Comparison of ENCODE assay signal across 12 mouse cellular contexts in genomic region chr11:94933584-94933983, GRCm38 (mm10). TPM values are rescaled to one million over a fixed set of nuclear protein-coding genes. Genes with fewer than 3 reads are reported as not detected.
DNase-seq lines count a peak whose midpoint lies in the region; ATAC-seq and TF ChIP-seq lines count a peak whose summit lies in the region.
"Had no signal": no experiment of that assay in that cellular context is flagged by ENCODE, and none has a peak within 500 bp of the region (broad histone marks: within the 10 kb centered on the region; RNA-seq: fewer than 3 reads in every experiment).

No protein-coding gene starts in this region.

- peak; percentile 28 for ATAC-seq in limb, embryonic 14.5 days (ENCODE audit: low FRiP score, low read depth)
- ATAC-seq in granulocyte monocyte progenitor cell, adult 5-6 weeks (replicated peaks; ENCODE audit: poor library complexity, severe bottlenecking) = no peak
- ATAC-seq: Patski had no signal

- peaks cover 80% of the 10 kb centered on the region for H3K4me1 ChIP-seq in embryonic facial prominence, embryonic 10.5 days
- peaks cover 59% of the 10 kb centered on the region for H3K4me1 ChIP-seq in limb, embryonic 14.5 days (ENCODE audit: control insufficient read depth, insufficient read depth, low read length)

- TF ChIP-seq POLR2A in limb, embryonic 14.5 days (IDR thresholded peaks at IDR 0.05; ENCODE audit: borderline replicate concordance, extremely low read depth, insufficient read depth, insufficient read length) = no peak

- 13% methylated on average over 8 of the region's 8 CpGs for WGBS in embryonic facial prominence, embryonic 10.5 days
- WGBS in limb, embryonic 14.5 days = 8% methylated on average over 8 of the region's 8 CpGs

- no peaks in the 10 kb centered on the region for H3K9me3 ChIP-seq in embryonic facial prominence, embryonic 10.5 days
- H3K9me3 ChIP-seq in limb, embryonic 14.5 days (ENCODE audit: control insufficient read depth, low read length) = no peaks in the 10 kb centered on the region
- H3K9me3 ChIP-seq: midbrain, embryonic 10.5 days had no signal

- H3K27ac ChIP-seq in embryonic facial prominence, embryonic 10.5 days (replicated peaks) = peak overlapping the region; percentile 78
- peak overlapping the region; percentile 93 for H3K27ac ChIP-seq in limb, embryonic 14.5 days (replicated peaks; ENCODE audit: low read depth, low read length)
- H3K27ac ChIP-seq: midbrain, embryonic 10.5 days had no signal

- H3K9ac ChIP-seq in limb, embryonic 14.5 days (ENCODE audit: low read depth, low read length, severe bottlenecking) = no peak overlapping the region

- peaks cover 71% of the 10 kb centered on the region for H3K27me3 ChIP-seq in embryonic facial prominence, embryonic 10.5 days (replicated peaks; ENCODE audit: low read depth, poor library complexity, severe bottlenecking)
- H3K27me3 ChIP-seq in limb, embryonic 14.5 days (ENCODE audit: control insufficient read depth, insufficient read depth, low read length) = no peaks in the 10 kb centered on the region
- H3K27me3 ChIP-seq: Patski had no signal

- DNase-seq in kidney, postnatal 4 days = peak; percentile 68 to 79
- no peak for DNase-seq in kidney, postnatal 25 days
- peak; percentile 58 for DNase-seq in embryonic facial prominence, embryonic 10.5 days (ENCODE audit: low spot score)
- DNase-seq in gastrocnemius, postnatal 36 days = peak; percentile 51 to 62
- DNase-seq in limb, embryonic 14.5 days (ENCODE audit: low spot score) = peak; percentile 84
- no peak for DNase-seq in cerebellum, postnatal 25 days
- no peak for DNase-seq in right cerebral cortex, postnatal 14 days
- DNase-seq: retina, postnatal 1 day; thymus, postnatal 25 days had no signal

- no peaks in the 10 kb centered on the region for H3K36me3 ChIP-seq in embryonic facial prominence, embryonic 10.5 days (replicated peaks)
- peaks cover 9% of the 10 kb centered on the region for H3K36me3 ChIP-seq in limb, embryonic 14.5 days (ENCODE audit: control insufficient read depth, insufficient read depth, low read length)
- H3K36me3 ChIP-seq: midbrain, embryonic 10.5 days had no signal

- H3K4me2 ChIP-seq in limb, embryonic 14.5 days (replicated peaks; ENCODE audit: low read depth, low read length, severe bottlenecking) = peak overlapping the region; percentile 73

- intact Hi-C loops in gastrocnemius, postnatal 36 days (cut with DNase I) = no loop called here

- peak overlapping the region; percentile 14; the same call in 1 of the 2 replicates for H3K4me3 ChIP-seq in embryonic facial prominence, embryonic 10.5 days
- H3K4me3 ChIP-seq in limb, embryonic 14.5 days (replicated peaks; ENCODE audit: low read length) = no peak overlapping the region
- H3K4me3 ChIP-seq: midbrain, embryonic 10.5 days had no signal

RNA-seq across cellular contexts. Expression of gene Col1a1, which starts 2.4 kb away (rescaled TPM):
- polyA plus RNA-seq in embryonic facial prominence, embryonic 10.5 days (2016; fragmentation: Nextera tagmentation; extraction: Ambion mirVana) = 61.5 and 88.8 TPM in 2 replicates
- 100 to 1,000 TPM; 604 to 803 TPM for total RNA-seq in gastrocnemius, postnatal 36 days (2021)
- 1,421 and 1,570 TPM in 2 replicates for polyA plus RNA-seq in limb, embryonic 14.5 days (2012; rRNA removed)
- 2,528 and 2,873 TPM in 2 replicates for polyA plus RNA-seq in limb, embryonic 14.5 days (2014; fragmentation: Nextera tagmentation; extraction: Ambion mirVana)
- not detected in 2 replicates for total RNA-seq in granulocyte monocyte progenitor cell, adult 5-6 weeks (2014; fragmentation: Nextera tagmentation)
- not detected in 2 replicates for total RNA-seq in granulocyte monocyte progenitor cell, adult 5-6 weeks (2017)

RNA-seq across cellular contexts. Expression of gene Hils1, which starts 33.8 kb away (rescaled TPM):
- polyA plus RNA-seq in embryonic facial prominence, embryonic 10.5 days (2016; fragmentation: Nextera tagmentation; extraction: Ambion mirVana) = not detected in 2 replicates
- not detected for total RNA-seq in gastrocnemius, postnatal 36 days (2021)
- polyA plus RNA-seq in limb, embryonic 14.5 days (2012; rRNA removed) = 0.41 and 0.58 TPM in 2 replicates
- polyA plus RNA-seq in limb, embryonic 14.5 days (2014; fragmentation: Nextera tagmentation; extraction: Ambion mirVana) = 0.29 TPM in 1 of 2 replicates, not detected in the other
- total RNA-seq in granulocyte monocyte progenitor cell, adult 5-6 weeks (2014; fragmentation: Nextera tagmentation) = not detected in 2 replicates
- not detected in 2 replicates for total RNA-seq in granulocyte monocyte progenitor cell, adult 5-6 weeks (2017)
- polyA plus RNA-seq: midbrain, embryonic 10.5 days; Patski had no signal

RNA-seq across cellular contexts. Expression of gene Sgca, which starts 42.5 kb away (rescaled TPM):
- polyA plus RNA-seq in embryonic facial prominence, embryonic 10.5 days (2016; fragmentation: Nextera tagmentation; extraction: Ambion mirVana) = 0.17 TPM in 1 of 2 replicates, not detected in the other
- total RNA-seq in gastrocnemius, postnatal 36 days (2021) = 100 to 1,000 TPM; 252 to 259 TPM
- 19.4 and 32.9 TPM in 2 replicates for polyA plus RNA-seq in limb, embryonic 14.5 days (2012; rRNA removed)
- 9.1 and 10.2 TPM in 2 replicates for polyA plus RNA-seq in limb, embryonic 14.5 days (2014; fragmentation: Nextera tagmentation; extraction: Ambion mirVana)
- total RNA-seq in granulocyte monocyte progenitor cell, adult 5-6 weeks (2014; fragmentation: Nextera tagmentation) = not detected in 2 replicates
- total RNA-seq in granulocyte monocyte progenitor cell, adult 5-6 weeks (2017) = not detected in 2 replicates

RNA-seq across cellular contexts. Expression of gene Ppp1r9b, which starts 57.3 kb away (rescaled TPM):
- polyA plus RNA-seq in embryonic facial prominence, embryonic 10.5 days (2016; fragmentation: Nextera tagmentation; extraction: Ambion mirVana) = 8.3 and 9.4 TPM in 2 replicates
- total RNA-seq in gastrocnemius, postnatal 36 days (2021) = 10 to 100 TPM; 21.9 to 22.0 TPM
- 32.8 and 34.6 TPM in 2 replicates for polyA plus RNA-seq in limb, embryonic 14.5 days (2012; rRNA removed)
- 17.3 and 17.9 TPM in 2 replicates for polyA plus RNA-seq in limb, embryonic 14.5 days (2014; fragmentation: Nextera tagmentation; extraction: Ambion mirVana)
- total RNA-seq in granulocyte monocyte progenitor cell, adult 5-6 weeks (2014; fragmentation: Nextera tagmentation) = 50.3 and 61.7 TPM in 2 replicates
- total RNA-seq in granulocyte monocyte progenitor cell, adult 5-6 weeks (2017) = 67.7 and 71.9 TPM in 2 replicates

Comparison
In these comparisons a context has a peak if more than half of its experiments do, and no peak if none do; other contexts are left out.
1. DNase-seq: peak in kidney, postnatal 4 days (2 of 2), embryonic facial prominence, embryonic 10.5 days (single experiment), gastrocnemius, postnatal 36 days (2 of 2) and limb, embryonic 14.5 days (single experiment); none in kidney, postnatal 25 days (0 of 2), cerebellum, postnatal 25 days (0 of 2) and right cerebral cortex, postnatal 14 days (single experiment).
2. RNA of gene Col1a1, which starts 2.4 kb away (total RNA-seq): 604 to 803 TPM in gastrocnemius, postnatal 36 days; not detected in granulocyte monocyte progenitor cell, adult 5-6 weeks; every median in the first group is over 100 times any median in the second.
3. RNA of gene Sgca, which starts 42.5 kb away (total RNA-seq): 252 to 259 TPM in gastrocnemius, postnatal 36 days; not detected in granulocyte monocyte progenitor cell, adult 5-6 weeks; every median in the first group is over 100 times any median in the second.